Mouse (Mus musculus): ENCODE measurements around the gene Akt1s1. TPM values are rescaled to one million over a fixed set of nuclear protein-coding genes. Genes with fewer than 3 reads are reported as not detected.

The Akt1s1 gene
- polyA plus RNA-seq, 1 experiment from 2014 or later: 53.9 TPM

- no peaks in the 10 kb centered on the region for H3K27me3 ChIP-seq (ENCODE audit: control insufficient read depth, insufficient read depth, low read length)
- peak overlapping the region; percentile 72 for H3K9ac ChIP-seq (ENCODE audit: low read depth, low read length)
- H3K4me3 ChIP-seq (ENCODE audit: low read depth, low read length): peak overlapping the region; percentile 79
- peak overlapping the region; percentile 97 for H3K4me2 ChIP-seq
- 27% methylated on average over 14 of the region's 14 CpGs for WGBS (ENCODE audit: insufficient replicate concordance)
- H3K4me1 ChIP-seq (ENCODE audit: control insufficient read depth, insufficient read depth, low read length): peaks cover 30% of the 10 kb centered on the region
- no peaks in the 10 kb centered on the region for H3K9me3 ChIP-seq (replicated peaks; ENCODE audit: control insufficient read depth, low read length)
- peak overlapping the region; percentile 97 for H3K27ac ChIP-seq (ENCODE audit: low read depth, low read length)
- peaks cover 6% of the 10 kb centered on the region; the same call in 1 of the 2 replicates for H3K36me3 ChIP-seq (ENCODE audit: control insufficient read depth, insufficient read depth, low read length)
- no peak for ATAC-seq (replicated peaks; ENCODE audit: insufficient number of reproducible peaks, low FRiP score, low TSS enrichment)
These were observed 33.7 kb upstream of the Akt1s1 start for GRCm38 (mm10) chr7:44814952-44815553.

GRCm38 (mm10) chr7:44815721-44816469 lies 32.9 kb upstream of the Akt1s1 start, which contains the start of the genes Nup62 and Il4i1:
TSS of gene Nup62 (plus strand) at chr7:44816088.
TSS of gene Il4i1 (plus strand) at chr7:44816387.
- H3K9ac ChIP-seq (ENCODE audit: low read depth, low read length): peak within 1 kb of the TSS; percentile 98
- H3K36me3 ChIP-seq (ENCODE audit: control insufficient read depth, insufficient read depth, low read length): peaks cover 6% of the 10 kb centered on the region; the same call in 1 of the 2 replicates
- 1% methylated on average over 56 of the region's 62 CpGs for WGBS (ENCODE audit: insufficient replicate concordance)
- H3K4me3 ChIP-seq (ENCODE audit: low read depth, low read length): peak within 1 kb of the TSS; percentile 79
- peak within 1 kb of the TSS; percentile 97 for H3K27ac ChIP-seq (ENCODE audit: low read depth, low read length)
- no peaks in the 10 kb centered on the region for H3K27me3 ChIP-seq (ENCODE audit: control insufficient read depth, insufficient read depth, low read length)
- peak; percentile 89 for ATAC-seq (replicated peaks; ENCODE audit: insufficient number of reproducible peaks, low FRiP score, low TSS enrichment)
- H3K4me2 ChIP-seq: peak within 1 kb of the TSS; percentile 97
- peaks cover 33% of the 10 kb centered on the region for H3K4me1 ChIP-seq (ENCODE audit: control insufficient read depth, insufficient read depth, low read length)
- no peaks in the 10 kb centered on the region for H3K9me3 ChIP-seq (replicated peaks; ENCODE audit: control insufficient read depth, low read length)

GRCm38 (mm10) chr7:44816470-44817021 lies 32.2 kb upstream of the Akt1s1 start, which contains the start of gene Atf5:
TSS of gene Atf5 (minus strand) at chr7:44816658.
- under 1% methylated on average over 57 of the region's 57 CpGs for WGBS (ENCODE audit: insufficient replicate concordance)
- peak; percentile 24 for ATAC-seq (replicated peaks; ENCODE audit: insufficient number of reproducible peaks, low FRiP score, low TSS enrichment)
- peaks cover 33% of the 10 kb centered on the region for H3K4me1 ChIP-seq (ENCODE audit: control insufficient read depth, insufficient read depth, low read length)

GRCm38 (mm10) chr7:44817441-44817840 lies 31.4 kb upstream of the Akt1s1 start:
- peak overlapping the region; percentile 97 for H3K27ac ChIP-seq (ENCODE audit: low read depth, low read length)
- 20% methylated on average over 3 of the region's 3 CpGs for WGBS (ENCODE audit: insufficient replicate concordance)
- peak overlapping the region; percentile 98 for H3K9ac ChIP-seq (ENCODE audit: low read depth, low read length)

More at GRCm38 (mm10) chr7:44816470-44817021, 32.2 kb upstream of the Akt1s1 start, which contains the start of gene Atf5:
- Histone ChIP-seq H3K9ac (ENCODE audit: low read depth, low read length) (peak within 1 kb of the TSS; percentile 98), H3K4me3 (ENCODE audit: low read depth, low read length) (peak within 1 kb of the TSS; percentile 79), H3K4me2 (peak within 1 kb of the TSS; percentile 97), H3K27me3 (ENCODE audit: control insufficient read depth, insufficient read depth, low read length) (no peaks in the 10 kb centered on the region), H3K36me3 (ENCODE audit: control insufficient read depth, insufficient read depth, low read length) (peaks cover 6% of the 10 kb centered on the region; the same call in 1 of the 2 replicates), H3K27ac (ENCODE audit: low read depth, low read length) (peak within 1 kb of the TSS; percentile 97), H3K9me3 (replicated peaks; ENCODE audit: control insufficient read depth, low read length) (no peaks in the 10 kb centered on the region)

DNA sequence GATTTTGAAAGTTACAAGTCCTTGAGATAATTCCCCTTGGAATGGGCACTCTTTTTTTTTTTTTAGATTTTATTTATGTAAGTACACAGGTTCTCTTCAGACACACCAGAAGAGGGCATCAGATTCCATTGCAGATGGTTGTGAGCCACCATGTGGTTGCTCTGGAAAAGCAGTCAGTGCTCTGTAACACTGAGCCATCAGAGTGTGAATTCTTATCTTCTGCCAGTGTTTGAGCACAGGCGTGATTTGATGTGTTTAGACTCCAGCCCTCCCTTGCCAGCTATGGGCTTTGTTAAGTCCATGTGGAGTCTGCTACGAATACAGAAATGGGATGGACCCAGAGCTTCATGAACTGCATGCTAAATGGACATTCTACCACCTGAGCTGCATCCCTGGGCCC lies 30.6 kb upstream of the Akt1s1 start:
- 29% methylated on average over 2 of the region's 2 CpGs for WGBS (ENCODE audit: insufficient replicate concordance)

More at GRCm38 (mm10) chr7:44817441-44817840, 31.4 kb upstream of the Akt1s1 start:
- Histone ChIP-seq H3K36me3 (ENCODE audit: control insufficient read depth, insufficient read depth, low read length) (peaks cover 6% of the 10 kb centered on the region; the same call in 1 of the 2 replicates), H3K4me2 (peak overlapping the region; percentile 97), H3K4me3 (ENCODE audit: low read depth, low read length) (peak overlapping the region; percentile 79), H3K27me3 (ENCODE audit: control insufficient read depth, insufficient read depth, low read length) (no peaks in the 10 kb centered on the region), H3K9me3 (replicated peaks; ENCODE audit: control insufficient read depth, low read length) (no peaks in the 10 kb centered on the region), H3K4me1 (ENCODE audit: control insufficient read depth, insufficient read depth, low read length) (peaks cover 33% of the 10 kb centered on the region)
- no peak for ATAC-seq (replicated peaks; ENCODE audit: insufficient number of reproducible peaks, low FRiP score, low TSS enrichment)

DNA sequence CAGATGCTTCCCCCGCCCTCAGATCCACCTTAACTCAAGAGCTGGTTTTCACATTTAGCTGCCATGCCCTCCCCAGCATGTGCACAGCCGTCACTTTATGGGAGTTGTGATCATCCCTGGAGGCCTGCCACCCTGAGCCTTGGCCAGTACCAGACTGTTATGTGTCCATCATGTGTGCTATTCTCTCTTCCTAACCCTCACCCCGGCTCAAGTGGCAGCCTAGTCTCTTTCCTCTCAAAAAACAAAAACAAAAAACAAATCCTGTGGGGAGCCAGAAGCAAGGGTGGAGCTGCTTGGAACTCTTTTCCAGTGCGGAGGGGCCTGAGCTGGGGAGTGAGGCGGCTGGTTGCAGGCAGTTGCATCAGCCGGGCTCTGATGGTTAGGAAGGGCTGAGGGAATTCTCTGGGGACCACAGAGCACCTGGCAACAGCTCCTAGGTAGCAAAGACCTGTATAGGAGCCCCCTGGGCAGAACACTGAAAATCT lies 30.0 kb upstream of the Akt1s1 start:
- Histone ChIP-seq H3K27me3 (ENCODE audit: control insufficient read depth, insufficient read depth, low read length) (no peaks in the 10 kb centered on the region), H3K27ac (ENCODE audit: low read depth, low read length) (no peak overlapping the region), H3K4me1 (ENCODE audit: control insufficient read depth, insufficient read depth, low read length) (peaks cover 40% of the 10 kb centered on the region), H3K36me3 (ENCODE audit: control insufficient read depth, insufficient read depth, low read length) (0 out of 2 replicates have a peak, but pooled peaks cover 2% of the 10 kb centered on the region), H3K9ac (ENCODE audit: low read depth, low read length) (peak overlapping the region; percentile 64), H3K4me2 (peak overlapping the region; percentile 97), H3K9me3 (replicated peaks; ENCODE audit: control insufficient read depth, low read length) (no peaks in the 10 kb centered on the region), H3K4me3 (ENCODE audit: low read depth, low read length) (peak overlapping the region; percentile 27)
- no peak for ATAC-seq (replicated peaks; ENCODE audit: insufficient number of reproducible peaks, low FRiP score, low TSS enrichment)
- WGBS (ENCODE audit: insufficient replicate concordance): 51% methylated on average over 6 of the region's 6 CpGs

More for the DNA sequence above, 30.6 kb upstream of the Akt1s1 start:
- H3K4me1 ChIP-seq (ENCODE audit: control insufficient read depth, insufficient read depth, low read length): peaks cover 34% of the 10 kb centered on the region
- no peak for ATAC-seq (replicated peaks; ENCODE audit: insufficient number of reproducible peaks, low FRiP score, low TSS enrichment)
- H3K4me2 ChIP-seq: peak overlapping the region; percentile 97
- H3K9me3 ChIP-seq (replicated peaks; ENCODE audit: control insufficient read depth, low read length): no peaks in the 10 kb centered on the region
- no peak overlapping the region for H3K27ac ChIP-seq (ENCODE audit: low read depth, low read length)
- H3K9ac ChIP-seq (ENCODE audit: low read depth, low read length): peak overlapping the region; percentile 98
- no peaks in the 10 kb centered on the region for H3K27me3 ChIP-seq (ENCODE audit: control insufficient read depth, insufficient read depth, low read length)
- H3K36me3 ChIP-seq (ENCODE audit: control insufficient read depth, insufficient read depth, low read length): 0 out of 2 replicates have a peak, but pooled peaks cover 2% of the 10 kb centered on the region
- peak overlapping the region; percentile 79 for H3K4me3 ChIP-seq (ENCODE audit: low read depth, low read length)

DNA sequence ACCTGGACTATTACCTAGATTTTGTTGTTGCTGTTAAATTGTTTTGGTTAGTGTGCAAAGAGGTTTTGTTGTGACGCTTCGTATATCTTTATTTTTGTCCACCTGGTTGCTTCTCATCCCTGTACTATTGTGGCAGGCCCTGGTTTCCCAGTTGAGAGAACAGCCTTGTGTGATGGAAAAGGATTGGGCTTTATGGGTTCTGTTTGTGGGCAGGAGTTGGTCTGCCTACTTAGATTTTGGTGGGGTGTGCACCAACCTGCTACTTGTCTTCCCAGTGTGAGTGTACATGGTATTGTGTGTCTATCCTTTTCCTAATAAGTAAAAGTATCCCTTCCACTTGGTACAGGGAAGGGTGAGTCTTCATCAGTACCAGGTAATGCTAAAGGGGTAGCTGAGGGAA lies 29.4 kb upstream of the Akt1s1 start:
- Histone ChIP-seq H3K4me1 (ENCODE audit: control insufficient read depth, insufficient read depth, low read length) (peaks cover 46% of the 10 kb centered on the region), H3K9me3 (replicated peaks; ENCODE audit: control insufficient read depth, low read length) (no peaks in the 10 kb centered on the region), H3K4me2 (peak overlapping the region; percentile 97), H3K27ac (ENCODE audit: low read depth, low read length) (no peak overlapping the region), H3K9ac (ENCODE audit: low read depth, low read length) (peak overlapping the region; percentile 23; the same call in 1 of the 2 replicates), H3K27me3 (ENCODE audit: control insufficient read depth, insufficient read depth, low read length) (no peaks in the 10 kb centered on the region), H3K36me3 (ENCODE audit: control insufficient read depth, insufficient read depth, low read length) (no peaks in the 10 kb centered on the region), H3K4me3 (ENCODE audit: low read depth, low read length) (peak overlapping the region; percentile 27; the same call in 1 of the 2 replicates)
- 83% methylated on average over 2 of the region's 2 CpGs for WGBS (ENCODE audit: insufficient replicate concordance)
- ATAC-seq (replicated peaks; ENCODE audit: insufficient number of reproducible peaks, low FRiP score, low TSS enrichment): no peak

GRCm38 (mm10) chr7:44819863-44820262 lies 28.9 kb upstream of the Akt1s1 start:
- ATAC-seq (replicated peaks; ENCODE audit: insufficient number of reproducible peaks, low FRiP score, low TSS enrichment): no peak
- Histone ChIP-seq H3K27ac (ENCODE audit: low read depth, low read length) (no peak overlapping the region), H3K9ac (ENCODE audit: low read depth, low read length) (peak overlapping the region; percentile 23; the same call in 1 of the 2 replicates)

More at GRCm38 (mm10) chr7:44819863-44820262, 28.9 kb upstream of the Akt1s1 start:
- H3K4me2 ChIP-seq: peak overlapping the region; percentile 97
- H3K4me3 ChIP-seq (ENCODE audit: low read depth, low read length): no peak overlapping the region
- H3K9me3 ChIP-seq (replicated peaks; ENCODE audit: control insufficient read depth, low read length): no peaks in the 10 kb centered on the region
- H3K36me3 ChIP-seq (ENCODE audit: control insufficient read depth, insufficient read depth, low read length): no peaks in the 10 kb centered on the region
- peaks cover 47% of the 10 kb centered on the region for H3K4me1 ChIP-seq (ENCODE audit: control insufficient read depth, insufficient read depth, low read length)
- WGBS (ENCODE audit: insufficient replicate concordance): 62% methylated on average over 5 of the region's 5 CpGs
- H3K27me3 ChIP-seq (ENCODE audit: control insufficient read depth, insufficient read depth, low read length): no peaks in the 10 kb centered on the region

Data from heart, embryonic 11.5 days (tissue).